Mouse (Mus musculus) heart, adult 2 months (tissue): ENCODE measurements around the gene Cela1. TPM values are rescaled to one million over a fixed set of nuclear protein-coding genes. Genes with fewer than 3 reads are reported as not detected.

Source experiments
- DNase-seq, 2 experiments: peaks; one replicate each; pipeline ENCODE4 v3.0.0; 2021
- H3K27ac ChIP-seq: fragments of 200-600 bp; 2 replicates; pipeline ENCODE4 v1.8.1; 2022
- H3K27me3 ChIP-seq: fragments of 200-500 bp; 2 replicates; pipeline ENCODE4 v1.6.1; 2012; ENCODE audit warnings: mild to moderate bottlenecking, low read length, inconsistent platforms, mixed read lengths; ENCODE audit not compliant: control insufficient read depth, insufficient read depth
- H3K36me3 ChIP-seq: fragments of 200-500 bp; 2 replicates; pipeline ENCODE4 v1.6.1; 2012; ENCODE audit warnings: low read length, inconsistent platforms; ENCODE audit not compliant: control insufficient read depth, insufficient read depth
- H3K4me1 ChIP-seq: fragments of 200-500 bp; 2 replicates; pipeline ENCODE4 v1.6.1; 2011; ENCODE audit warnings: low read length; ENCODE audit not compliant: control insufficient read depth, insufficient read depth
- H3K4me3 ChIP-seq: fragments of 200-600 bp; 2 replicates; pipeline ENCODE4 v1.8.1; 2022
- H3K79me2 ChIP-seq: fragments of 200-500 bp; replicated peaks from 2 replicates; pipeline ENCODE4 v1.6.1; 2012; ENCODE audit warnings: mild to moderate bottlenecking, inconsistent platforms, low read length, moderate library complexity, mixed read lengths; ENCODE audit not compliant: control insufficient read depth, insufficient read depth
- H3K9ac ChIP-seq: fragments of 200-500 bp; 2 replicates; pipeline ENCODE4 v1.6.1; 2012; ENCODE audit warnings: low read depth, mild to moderate bottlenecking, control low read depth, inconsistent platforms, low read length, mixed read lengths
- CTCF ChIP-seq: fragments of 200-600 bp; IDR thresholded peaks from 2 replicates; pipeline ENCODE4 v1.8.1; 2022; ENCODE audit warnings: antibody characterized with exemption, mild to moderate bottlenecking, moderate library complexity
- EP300 ChIP-seq: fragments of 200-500 bp; IDR thresholded peaks from 2 replicates; pipeline ENCODE4 v1.6.1; 2011; ENCODE audit warnings: low read depth, low read length, control low read depth; ENCODE audit not compliant: insufficient read depth
- POLR2A ChIP-seq: fragments of 200-500 bp; IDR thresholded peaks from 2 replicates; pipeline ENCODE4 v1.6.1; 2011; ENCODE audit warnings: mild to moderate bottlenecking, low read depth, low read length, control low read depth; ENCODE audit not compliant: insufficient read depth
- WGBS: fragments of 180-500 bp; shearing (Covaris S2); methylation state at CpG from one replicate; pipeline ENCODE4 v1.1.7; 2018; 5-methylcytosine and 5-hydroxymethylcytosine counted together
- intact Hi-C: fragments of 180-260 bp; cut with DNase I; formaldehyde crosslinking; loops from one replicate; pipeline ENCODE4 v1.15.1; 2025
- polyA plus RNA-seq: library from polyadenylated mRNA; depleted of rRNA; stranded (reverse); fragments of >200 nt; gene quantifications from 2 replicates; pipeline ENCODE4 v1.2.3, GENCODE M21; 2012
- total RNA-seq, 2 experiments: library from RNA; stranded (reverse); gene quantifications; 2 replicates each; pipeline ENCODE4 v1.2.3; 2021

Cela1 gene
- total and polyA plus RNA-seq, 3 experiments, result 0.78 to 1.3 (median 1.0) TPM

- H3K36me3 ChIP-seq, result no peaks in the 10 kb centered on the region
- TF ChIP-seq POLR2A (no peak), CTCF (no peak), EP300 (no peak)
- intact Hi-C loops, result no loop called here
- H3K79me2 ChIP-seq, result no peaks in the 10 kb centered on the region
- no peak overlapping the region for H3K27ac ChIP-seq
- H3K4me3 ChIP-seq, result no peak overlapping the region
- 19% methylated on average over 17 of the region's 17 CpGs for WGBS
- DNase-seq, result no peak
- H3K27me3 ChIP-seq, result no peaks in the 10 kb centered on the region
- H3K9ac ChIP-seq, result no peak overlapping the region
- no peaks in the 10 kb centered on the region for H3K4me1 ChIP-seq
Observed at GRCm38 (mm10) chr15:100703913-100704312, 16.2 kb upstream of the Cela1 start.

- WGBS, result 79% methylated on average over 6 of the region's 6 CpGs
- no peak for DNase-seq
- H3K27ac ChIP-seq, result no peak overlapping the region
- intact Hi-C loops, result no loop called here
- H3K4me1 ChIP-seq, result no peaks in the 10 kb centered on the region
- TF ChIP-seq EP300, result no peak
- no peak for TF ChIP-seq CTCF
- TF ChIP-seq POLR2A, result no peak
- no peaks in the 10 kb centered on the region for H3K36me3 ChIP-seq
- no peak overlapping the region for H3K9ac ChIP-seq
- no peaks in the 10 kb centered on the region for H3K27me3 ChIP-seq
- H3K79me2 ChIP-seq, result no peaks in the 10 kb centered on the region
- H3K4me3 ChIP-seq, result no peak overlapping the region
Observed at GRCm38 (mm10) chr15:100701856-100702255, 14.1 kb upstream of the Cela1 start.

- WGBS, result 61% methylated on average over 10 of the region's 10 CpGs
- DNase-seq, result no peak
- Histone ChIP-seq H3K36me3 (no peaks in the 10 kb centered on the region), H3K27ac (no peak overlapping the region), H3K27me3 (no peaks in the 10 kb centered on the region), H3K79me2 (no peaks in the 10 kb centered on the region), H3K9ac (no peak overlapping the region), H3K4me1 (no peaks in the 10 kb centered on the region), H3K4me3 (no peak overlapping the region)
- TF ChIP-seq CTCF (no peak), POLR2A (no peak), EP300 (no peak)
- intact Hi-C loops, result no loop called here
Observed at GRCm38 (mm10) chr15:100701108-100701507, 13.4 kb upstream of the Cela1 start.

- DNase-seq, result no peak
- Histone ChIP-seq H3K79me2 (no peaks in the 10 kb centered on the region), H3K4me3 (no peak overlapping the region), H3K27ac (no peak overlapping the region), H3K36me3 (no peaks in the 10 kb centered on the region), H3K9ac (no peak overlapping the region), H3K27me3 (no peaks in the 10 kb centered on the region), H3K4me1 (no peaks in the 10 kb centered on the region)
- TF ChIP-seq CTCF, result no peak
- TF ChIP-seq EP300, result no peak
- no peak for TF ChIP-seq POLR2A
- intact Hi-C loops, result no loop called here
- 54% methylated on average over 5 of the region's 5 CpGs for WGBS
Observed at GRCm38 (mm10) chr15:100700424-100700823, 12.7 kb upstream of the Cela1 start.

GRCm38 (mm10) chr15:100699386-100699785, 11.7 kb upstream of the Cela1 start:
- 54% methylated on average over 6 of the region's 6 CpGs for WGBS
- Histone ChIP-seq H3K79me2 (no peaks in the 10 kb centered on the region), H3K27me3 (no peaks in the 10 kb centered on the region), H3K4me3 (no peak overlapping the region), H3K36me3 (no peaks in the 10 kb centered on the region), H3K9ac (no peak overlapping the region), H3K4me1 (no peaks in the 10 kb centered on the region), H3K27ac (no peak overlapping the region)
- intact Hi-C loops, result no loop called here
- TF ChIP-seq EP300 (no peak), CTCF (no peak), POLR2A (no peak)
- DNase-seq, result no peak

- Histone ChIP-seq H3K27ac (no peak overlapping the region), H3K79me2 (no peaks in the 10 kb centered on the region), H3K4me1 (no peaks in the 10 kb centered on the region), H3K36me3 (no peaks in the 10 kb centered on the region), H3K4me3 (no peak overlapping the region), H3K9ac (no peak overlapping the region), H3K27me3 (no peaks in the 10 kb centered on the region)
- intact Hi-C loops, result no loop called here
- TF ChIP-seq EP300, result no peak
- no peak for TF ChIP-seq CTCF
- no peak for TF ChIP-seq POLR2A
- no peak for DNase-seq
- 76% methylated on average over 10 of the region's 10 CpGs for WGBS
Observed at GRCm38 (mm10) chr15:100698078-100698477, 10.4 kb upstream of the Cela1 start.

GRCm38 (mm10) chr15:100694406-100694805, 6.7 kb upstream of the Cela1 start:
- TF ChIP-seq POLR2A, result no peak
- no peak for TF ChIP-seq CTCF
- no peaks in the 10 kb centered on the region for H3K4me1 ChIP-seq
- H3K79me2 ChIP-seq, result no peaks in the 10 kb centered on the region
- no peaks in the 10 kb centered on the region for H3K36me3 ChIP-seq
- no peak overlapping the region for H3K9ac ChIP-seq
- intact Hi-C loops, result no loop called here
- H3K4me3 ChIP-seq, result no peak overlapping the region
- WGBS, result 88% methylated on average over 9 of the region's 9 CpGs
- H3K27me3 ChIP-seq, result no peaks in the 10 kb centered on the region
- H3K27ac ChIP-seq, result no peak overlapping the region
- no peak for DNase-seq
